Mouse (Mus musculus) ES-Bruce4 (cell line): ENCODE measurements around the gene Eef1akmt2.

ENCODE experiments used
- CTCF ChIP-seq: IDR thresholded peaks from one replicate; pipeline ENCODE4 v1.8.1; 2011; ENCODE audit warnings: low read depth, low read length
- EP300 ChIP-seq: IDR thresholded peaks from 2 replicates; pipeline ENCODE4 v1.6.1; 2011; ENCODE audit warnings: low read depth, low read length; ENCODE audit not compliant: insufficient read depth

- TF ChIP-seq CTCF, result no peak
- TF ChIP-seq EP300, result no peak
Observed at GRCm38 (mm10) chr7:132788826-132789225, 63.6 kb downstream of the Eef1akmt2 start.
